Mouse (Mus musculus): ENCODE data around the gene Nudt6. TPM values are rescaled to one million over a fixed set of nuclear protein-coding genes. Genes with fewer than 3 reads are reported as not detected.

The Nudt6 gene
- polyA plus RNA-seq, 1 experiment, result 9.0 TPM

DNA sequence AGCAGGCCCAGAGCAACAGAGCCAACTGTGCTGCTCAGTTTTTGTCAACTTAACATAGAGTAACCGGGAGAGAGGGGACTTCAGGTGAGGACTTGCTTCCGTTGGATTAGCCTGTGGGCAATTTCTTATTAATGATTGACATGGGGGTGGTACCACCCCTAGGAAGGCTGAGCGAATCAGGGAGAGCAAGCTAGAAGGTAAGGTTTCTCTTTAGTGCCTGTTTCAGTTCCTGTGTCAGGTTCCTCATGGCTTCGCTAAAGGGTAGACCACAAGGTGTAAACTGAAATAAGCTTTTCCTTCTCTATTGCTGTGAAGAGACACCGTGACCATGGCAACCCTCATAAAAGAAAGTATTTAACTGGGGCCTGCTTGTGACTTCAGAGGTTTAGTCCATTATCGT, 32.7 kb downstream of the Nudt6 start:
- no peak for DNase-seq (ENCODE audit: extremely low spot score in 1 of 2, low spot score in 1 of 2)

GRCm38 (mm10) chr3:37383096-37383765, 36.8 kb downstream of the Nudt6 start:
- no peak for DNase-seq (ENCODE audit: extremely low spot score in 1 of 2, low spot score in 1 of 2)

DNA sequence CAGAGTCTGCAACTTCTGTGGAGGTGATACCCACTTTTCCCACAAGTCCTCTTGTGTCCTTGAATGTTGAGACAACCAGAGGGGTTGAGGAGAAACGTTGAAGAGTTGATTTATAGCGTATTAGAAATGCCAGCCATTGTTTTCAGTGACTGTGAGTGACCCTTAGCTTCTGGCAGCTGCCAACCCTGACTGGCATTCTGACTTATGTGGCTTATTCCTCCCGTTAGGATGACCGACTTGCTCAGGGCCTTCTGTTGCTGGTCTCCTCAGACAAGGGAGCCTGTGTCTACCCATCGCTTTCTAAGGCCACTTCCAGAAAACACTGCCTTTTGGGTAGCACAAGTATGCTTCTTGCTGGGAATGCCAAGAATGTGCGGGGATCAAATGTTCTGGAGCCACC, 38.6 kb downstream of the Nudt6 start:
- no peak for DNase-seq (ENCODE audit: extremely low spot score in 1 of 2, low spot score in 1 of 2)

DNA sequence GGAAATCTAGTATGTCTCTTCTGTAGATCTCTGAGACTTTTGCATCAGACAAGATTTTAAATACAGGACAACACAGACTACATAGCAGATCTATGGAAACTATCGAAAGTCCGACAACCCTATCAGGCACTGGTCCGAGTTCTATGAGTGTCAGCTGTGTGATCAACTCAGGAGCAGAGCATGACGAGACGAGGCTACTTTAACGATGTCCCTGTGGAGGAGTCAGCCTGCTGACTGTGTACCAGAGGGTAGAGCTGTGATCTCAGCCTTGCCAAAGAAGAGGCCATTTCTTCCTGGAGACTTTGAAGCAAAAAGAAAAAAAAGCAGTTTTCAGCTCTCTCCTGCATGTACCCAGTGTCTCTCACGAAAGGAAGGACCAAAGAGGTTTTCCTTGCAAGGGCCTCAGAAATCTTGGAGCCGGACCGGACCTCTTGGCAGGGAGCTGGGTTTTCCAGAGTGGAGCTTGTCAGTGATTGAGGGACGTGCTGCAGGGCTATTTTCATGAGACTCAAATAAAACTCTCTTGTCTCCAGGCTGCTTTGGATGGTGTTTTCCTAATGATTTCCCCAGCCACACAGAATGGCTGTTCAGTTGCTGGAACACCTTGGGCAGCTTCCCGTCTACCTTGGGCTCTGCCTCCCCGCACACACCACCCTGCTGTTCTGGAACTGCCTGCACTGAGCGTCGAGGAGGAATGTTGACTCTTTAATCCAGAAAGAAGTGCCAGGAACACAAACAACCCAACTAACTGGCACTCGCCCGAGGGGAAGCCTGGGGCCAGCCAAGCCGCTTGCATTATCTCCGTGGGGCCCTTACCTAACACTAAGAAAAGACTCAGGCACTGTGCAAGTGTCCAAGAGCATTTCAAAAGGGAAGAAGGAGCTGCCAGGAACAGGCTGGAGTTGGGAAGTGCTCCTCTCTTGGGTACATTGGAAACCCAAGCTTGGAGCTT, 39.8 kb downstream of the Nudt6 start:
- DNase-seq (ENCODE audit: extremely low spot score in 1 of 2, low spot score in 1 of 2), result peak in 1 of 2 experiments; percentile 4

DNA sequence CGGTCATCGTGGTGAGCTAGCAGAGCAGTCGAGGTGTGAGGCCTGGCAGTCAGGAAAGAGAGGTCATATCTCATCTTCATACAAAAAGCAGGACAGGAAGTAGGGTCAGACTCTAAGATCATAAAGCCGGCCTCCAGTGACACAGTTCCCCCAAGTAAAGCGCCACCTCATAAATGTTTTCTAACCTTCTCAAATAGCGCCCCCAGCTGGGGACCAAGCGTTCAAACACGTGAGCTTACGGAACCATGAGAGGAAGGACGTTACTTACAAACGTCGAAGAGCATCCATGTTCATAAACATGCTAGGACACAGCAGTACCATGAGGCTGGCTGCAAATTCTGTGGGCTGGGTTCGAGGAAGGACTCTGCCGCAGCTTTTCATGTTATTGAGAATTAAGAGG, 40.8 kb downstream of the Nudt6 start:
- DNase-seq (ENCODE audit: extremely low spot score in 1 of 2, low spot score in 1 of 2), result no peak

DNA sequence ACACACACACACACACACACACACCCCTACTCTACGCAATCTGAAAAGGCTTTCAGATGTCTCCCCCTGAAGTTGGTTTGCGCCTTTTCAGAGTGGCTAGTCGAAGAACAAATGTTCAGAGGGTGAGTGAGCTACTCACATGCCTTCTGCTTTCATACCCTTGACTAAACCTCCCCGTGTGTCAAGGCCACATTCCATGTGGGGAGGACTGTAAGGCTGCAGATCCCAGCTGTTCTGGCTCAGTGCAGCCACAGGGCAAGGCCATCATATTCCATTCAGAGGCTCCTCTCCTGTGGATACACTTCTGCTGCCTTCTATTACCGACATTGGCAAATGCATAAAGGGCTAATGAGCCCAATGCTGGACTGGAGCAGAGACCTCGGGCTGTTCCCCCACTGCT, 41.6 kb downstream of the Nudt6 start:
- no peak for DNase-seq (ENCODE audit: extremely low spot score in 1 of 2, low spot score in 1 of 2)

- no peak for DNase-seq (ENCODE audit: extremely low spot score in 1 of 2, low spot score in 1 of 2)
Observed at GRCm38 (mm10) chr3:37377926-37378325, 42.1 kb downstream of the Nudt6 start.

GRCm38 (mm10) chr3:37373712-37374111, 46.3 kb downstream of the Nudt6 start:
- no peak for DNase-seq (ENCODE audit: extremely low spot score in 1 of 2, low spot score in 1 of 2)

GRCm38 (mm10) chr3:37370407-37370806, 49.6 kb downstream of the Nudt6 start:
- no peak for DNase-seq (ENCODE audit: extremely low spot score in 1 of 2, low spot score in 1 of 2)

DNA sequence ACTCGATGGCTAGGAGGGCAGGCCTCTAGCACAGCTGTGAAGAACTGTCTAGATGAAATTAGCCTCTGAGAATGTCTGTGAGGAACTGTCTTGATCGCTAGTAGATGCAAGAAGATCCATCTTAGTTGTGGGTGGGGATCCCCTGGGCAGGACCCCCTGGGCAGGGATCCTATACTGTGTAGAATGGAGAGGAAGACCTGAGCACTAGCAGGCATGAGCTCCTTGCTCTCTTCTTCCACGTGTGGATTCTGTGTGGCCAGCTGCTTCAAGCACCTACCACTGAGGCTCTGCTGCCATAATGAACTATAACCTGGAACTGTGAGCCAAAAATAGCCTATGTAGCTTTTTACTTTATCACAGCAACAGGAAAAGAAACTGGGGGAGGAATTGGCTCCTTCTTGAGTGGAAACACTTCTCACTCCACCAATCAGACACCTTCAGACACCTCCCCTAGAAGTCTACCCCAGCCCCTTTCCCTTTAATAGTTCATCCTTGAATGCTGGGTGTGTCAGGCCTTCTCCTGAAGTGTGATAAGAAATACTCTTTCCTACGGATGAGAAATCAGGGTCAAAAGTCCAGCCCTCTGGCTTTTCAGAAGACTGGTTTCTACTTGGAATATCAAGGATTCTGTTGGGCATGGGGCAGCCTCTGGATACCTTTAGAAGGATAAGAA, 53.5 kb downstream of the Nudt6 start:
- no peak for DNase-seq (ENCODE audit: extremely low spot score in 1 of 2, low spot score in 1 of 2)

DNA sequence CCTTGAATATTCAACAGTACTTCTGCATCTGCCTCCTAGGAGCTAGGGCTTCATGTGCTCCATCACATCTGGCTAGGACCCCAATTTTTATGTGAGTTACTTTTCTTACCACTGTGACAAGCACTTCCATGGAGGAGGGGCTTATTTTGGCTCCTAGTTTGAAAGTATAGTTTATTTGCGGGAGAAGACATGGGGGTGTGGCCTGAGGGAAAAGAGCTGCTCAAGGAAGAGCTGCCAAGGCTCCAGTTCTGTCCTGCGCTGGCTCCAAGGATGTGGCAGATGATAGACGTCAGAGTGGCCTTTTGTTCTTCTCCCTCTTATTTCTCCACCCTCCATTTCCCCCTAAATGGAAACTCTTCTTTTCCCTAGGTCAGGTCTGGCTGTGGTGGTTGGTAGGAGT, 54.0 kb downstream of the Nudt6 start:
- DNase-seq (ENCODE audit: extremely low spot score in 1 of 2, low spot score in 1 of 2), result no peak

DNA sequence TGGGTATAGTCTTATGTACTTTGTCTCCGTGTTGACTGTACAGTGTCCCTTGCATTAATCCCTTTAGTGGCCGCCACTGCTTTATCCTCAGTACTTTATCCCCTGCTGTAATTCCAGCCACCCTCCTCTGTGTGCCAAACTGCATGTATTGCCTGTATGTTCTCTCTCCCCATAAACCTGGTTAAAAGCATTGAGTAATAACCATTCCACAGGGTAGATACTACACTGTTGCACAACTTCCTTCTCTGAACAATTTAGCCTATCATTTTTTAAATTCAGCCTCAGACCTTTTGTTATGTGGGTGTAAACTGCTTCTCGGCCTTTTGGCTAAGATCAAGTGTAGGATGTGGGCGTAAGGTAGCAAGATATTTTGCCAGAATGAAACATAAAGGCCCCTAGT, 54.9 kb downstream of the Nudt6 start:
- no peak for DNase-seq (ENCODE audit: extremely low spot score in 1 of 2, low spot score in 1 of 2)

DNA sequence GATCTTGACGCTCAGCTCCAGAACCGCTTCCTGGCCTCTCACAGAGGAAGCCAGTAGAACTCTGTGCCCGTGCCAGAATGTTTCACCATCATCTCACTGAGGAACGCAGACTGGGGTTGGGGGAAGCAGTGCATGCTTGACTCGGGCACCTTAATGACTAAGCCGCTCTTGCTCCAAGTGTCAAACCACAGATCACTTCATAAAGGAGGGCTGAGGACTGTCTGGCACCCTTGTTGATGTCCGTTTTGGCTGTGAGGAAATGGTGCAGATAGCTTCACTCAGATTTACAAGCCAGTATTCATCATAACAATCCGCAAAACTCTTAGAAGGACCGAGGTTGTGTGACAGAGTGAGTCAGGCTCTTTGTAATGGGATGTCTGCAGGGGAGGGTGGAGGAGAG, 59.3 kb downstream of the Nudt6 start:
- DNase-seq (ENCODE audit: extremely low spot score in 1 of 2, low spot score in 1 of 2), result no peak

Other genes with a start within 250 kb of the Nudt6 start
- 0.02 TPM in 1 of 2 replicates, not detected in the other for gene Il21, start 187.6 kb downstream of the Nudt6 start, polyA plus RNA-seq (2012; rRNA removed)
- 2.7 and 2.9 TPM in 2 replicates for gene Bbs12, start 107.7 kb downstream of the Nudt6 start, polyA plus RNA-seq (2012; rRNA removed)
- gene Cetn4, start 107.5 kb downstream of the Nudt6 start, polyA plus RNA-seq (2012; rRNA removed), result 12.0 and 12.2 TPM in 2 replicates
- 3.2 TPM in 2 replicates for gene Fgf2, start 71.9 kb downstream of the Nudt6 start, polyA plus RNA-seq (2012; rRNA removed)
- 6.6 and 11.2 TPM in 2 replicates for gene Spata5, start 315 bp downstream of the Nudt6 start, polyA plus RNA-seq (2012; rRNA removed)
- gene Spry1, start 219.7 kb upstream of the Nudt6 start, polyA plus RNA-seq (2012; rRNA removed), result 11.1 and 11.6 TPM in 2 replicates

All from frontal cortex, adult 2 months (tissue).